Comparison of ENCODE assay signal across 8 mouse cellular contexts in genomic region chr17:72797867-72798266, GRCm38 (mm10). TPM values are rescaled to one million over a fixed set of nuclear protein-coding genes. Genes with fewer than 3 reads are reported as not detected.
DNase-seq lines count a peak whose midpoint lies in the region; ATAC-seq and TF ChIP-seq lines count a peak whose summit lies in the region.

No protein-coding gene starts in this region.

- no peak overlapping the region for H3K9ac ChIP-seq in intestine, embryonic 16.5 days (ENCODE audit: low read depth, low read length)
- H3K9ac ChIP-seq in stomach, postnatal 0 days (ENCODE audit: low read length) = no peak overlapping the region

- DNase-seq in frontal cortex, postnatal 14 days (ENCODE audit: low spot score in 2 of 2) = no peak
- peak; percentile 35 for DNase-seq in urinary bladder, postnatal 14 days (ENCODE audit: low spot score)
- no peak for DNase-seq in urinary bladder, postnatal 10 days (ENCODE audit: low spot score)
- peak; percentile 44 for DNase-seq in embryo, embryonic 9.5 days (ENCODE audit: extremely low spot score)
- DNase-seq in lung, postnatal 10 days = peak; percentile 60
- no peak for DNase-seq in stomach, postnatal 0 days (ENCODE audit: low spot score)

- no peak overlapping the region for H3K27ac ChIP-seq in intestine, embryonic 16.5 days (ENCODE audit: low read length)
- H3K27ac ChIP-seq in stomach, postnatal 0 days (replicated peaks) = no peak overlapping the region

- no peak overlapping the region for H3K4me2 ChIP-seq in intestine, embryonic 16.5 days (ENCODE audit: low read depth, low read length)
- no peak overlapping the region for H3K4me2 ChIP-seq in stomach, postnatal 0 days (replicated peaks; ENCODE audit: low read depth)

- ATAC-seq in frontal cortex, adult (ENCODE audit: low TSS enrichment) = peak; percentile 59
- peak; percentile 36; the same call in 1 of the 2 replicates for ATAC-seq in intestine, embryonic 16.5 days
- ATAC-seq in stomach, postnatal 0 days (ENCODE audit: low FRiP score, low TSS enrichment) = no peak

- no peak for TF ChIP-seq EP300 in stomach, postnatal 0 days (optimal IDR thresholded peaks at IDR 0.05)

- H3K9me3 ChIP-seq in intestine, embryonic 16.5 days (ENCODE audit: control insufficient read depth, low read length) = no peaks in the 10 kb centered on the region
- H3K9me3 ChIP-seq in stomach, postnatal 0 days (ENCODE audit: control insufficient read depth, low read length) = no peaks in the 10 kb centered on the region

- 26% methylated on average over 2 of the region's 2 CpGs for WGBS in intestine, embryonic 16.5 days
- WGBS in stomach, postnatal 0 days = 18% methylated on average over 2 of the region's 2 CpGs

- no peaks in the 10 kb centered on the region for H3K27me3 ChIP-seq in intestine, embryonic 16.5 days (replicated peaks; ENCODE audit: control insufficient read depth, insufficient read depth, low read length)
- no peaks in the 10 kb centered on the region for H3K27me3 ChIP-seq in stomach, postnatal 0 days (ENCODE audit: control insufficient read depth, insufficient read depth, low read length)

- peak; percentile 89 for TF ChIP-seq CTCF in stomach, postnatal 0 days (IDR thresholded peaks at IDR 0.05; ENCODE audit: low read depth)

- H3K4me3 ChIP-seq in intestine, embryonic 16.5 days (ENCODE audit: low read length) = no peak overlapping the region
- H3K4me3 ChIP-seq in stomach, postnatal 0 days (ENCODE audit: low read depth, low read length) = no peak overlapping the region

- H3K4me1 ChIP-seq in intestine, embryonic 16.5 days (ENCODE audit: control insufficient read depth, insufficient read depth, low read length) = peaks cover 9% of the 10 kb centered on the region
- H3K4me1 ChIP-seq in stomach, postnatal 0 days (replicated peaks; ENCODE audit: control insufficient read depth, insufficient read depth) = no peaks in the 10 kb centered on the region

- no peaks in the 10 kb centered on the region for H3K36me3 ChIP-seq in intestine, embryonic 16.5 days (ENCODE audit: control insufficient read depth, insufficient read depth, low read length)
- H3K36me3 ChIP-seq in stomach, postnatal 0 days (ENCODE audit: control insufficient read depth, insufficient read depth, low read length) = no peaks in the 10 kb centered on the region

RNA-seq across cellular contexts. Expression of gene Ypel5, which starts 38.4 kb away (rescaled TPM):
- 37.4 and 43.2 TPM in 2 replicates for polyA plus RNA-seq in intestine, embryonic 16.5 days (2015; fragmentation: Nextera tagmentation; extraction: Ambion mirVana)
- 67.3 and 69.5 TPM in 2 replicates for polyA plus RNA-seq in stomach, postnatal 0 days (2015; fragmentation: Nextera tagmentation; extraction: Ambion mirVana)

Comparison
In these comparisons a context has a peak if more than half of its experiments do, and no peak if none do; other contexts are left out.
1. DNase-seq: peak in urinary bladder, postnatal 14 days (single experiment), embryo, embryonic 9.5 days (single experiment) and lung, postnatal 10 days (single experiment); none in frontal cortex, postnatal 14 days (0 of 2), urinary bladder, postnatal 10 days (single experiment) and stomach, postnatal 0 days (single experiment).